Mouse (Mus musculus): ENCODE results near the gene Phactr1. TPM values are rescaled to one million over a fixed set of nuclear protein-coding genes. Genes with fewer than 3 reads are reported as not detected.

The Phactr1 gene
- polyA plus RNA-seq, 1 experiment from 2014 or later, result 25.7 TPM

DNA sequence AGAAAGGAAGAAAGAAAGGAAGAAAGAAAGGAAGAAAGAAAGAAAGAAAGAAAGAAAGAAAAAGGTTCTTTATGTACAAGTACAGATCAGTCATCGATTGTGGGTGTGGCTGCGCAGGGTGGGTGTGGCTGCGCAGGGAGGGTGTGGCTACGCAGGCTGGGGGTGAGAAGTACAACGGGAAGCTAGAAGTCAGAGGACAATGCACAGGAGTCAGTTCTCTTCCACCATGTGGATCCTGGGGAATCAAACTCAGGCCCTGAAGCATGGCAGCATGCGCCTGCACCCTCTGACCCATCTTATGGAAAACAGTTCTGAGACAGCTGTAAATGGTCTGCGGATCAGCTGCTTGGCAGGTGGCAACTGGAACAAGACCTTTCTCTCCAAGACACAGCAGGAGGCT, 500.7 kb downstream of the Phactr1 start:
- no peak for ATAC-seq (replicated peaks; ENCODE audit: low FRiP score)
- Histone ChIP-seq H3K4me1 (peaks cover 16% of the 10 kb centered on the region), H3K9ac (no peak overlapping the region), H3K36me3 (no peaks in the 10 kb centered on the region), H3K4me2 (no peak overlapping the region), H3K27me3 (0 out of 2 replicates have a peak, but pooled peaks cover 11% of the 10 kb centered on the region), H3K9me3 (replicated peaks) (no peaks in the 10 kb centered on the region), H3K27ac (no peak overlapping the region), H3K4me3 (replicated peaks) (no peak overlapping the region)
- WGBS, result 71% methylated on average over 7 of the region's 7 CpGs

DNA sequence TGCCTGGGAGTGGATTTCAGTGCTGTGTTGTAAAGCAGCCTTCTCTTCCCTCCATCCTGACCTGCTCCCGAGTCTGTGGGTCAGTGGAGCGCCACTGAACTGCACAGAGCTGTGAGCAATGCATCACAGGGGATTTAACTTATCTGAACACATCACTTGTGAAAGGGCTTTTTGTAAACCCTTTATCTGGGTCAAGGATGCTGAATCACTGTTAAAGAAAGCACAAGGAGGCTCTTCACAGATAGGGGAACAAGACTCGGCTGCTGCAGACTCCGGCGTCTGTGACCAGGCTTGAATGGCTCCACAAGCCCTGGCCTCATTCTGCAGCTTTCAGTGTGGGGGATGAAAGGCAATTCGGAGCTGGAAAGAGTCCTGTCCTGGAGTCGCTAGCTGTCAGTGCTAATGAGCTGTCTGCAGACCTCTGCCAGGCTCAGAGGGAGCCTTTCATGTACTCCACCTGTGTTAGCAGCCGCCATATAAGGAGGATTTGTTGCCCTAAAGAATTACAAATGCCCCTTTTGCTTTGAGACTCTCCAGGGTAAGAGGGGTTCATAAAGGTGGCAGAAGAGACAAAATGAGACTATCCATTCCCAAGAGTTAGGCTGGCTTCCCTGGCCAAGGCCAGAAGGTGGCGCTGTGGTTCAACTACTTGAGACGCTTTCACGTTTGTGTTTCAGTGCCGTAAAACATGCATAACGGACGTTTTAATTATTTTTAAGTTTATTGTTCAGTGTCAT, 502.2 kb downstream of the Phactr1 start:
- no peaks in the 10 kb centered on the region for H3K9me3 ChIP-seq (replicated peaks)
- no peak overlapping the region for H3K9ac ChIP-seq
- peak overlapping the region; percentile 39 for H3K4me3 ChIP-seq (replicated peaks)
- H3K27ac ChIP-seq, result no peak overlapping the region
- no peaks in the 10 kb centered on the region for H3K36me3 ChIP-seq
- 0 out of 2 replicates have a peak, but pooled peaks cover 11% of the 10 kb centered on the region for H3K27me3 ChIP-seq
- ATAC-seq (replicated peaks; ENCODE audit: low FRiP score), result peak; percentile 40; the same call in 1 of the 2 replicates
- peaks cover 16% of the 10 kb centered on the region for H3K4me1 ChIP-seq
- H3K4me2 ChIP-seq, result peak overlapping the region; percentile 58
- WGBS, result 10% methylated on average over 14 of the region's 14 CpGs

DNA sequence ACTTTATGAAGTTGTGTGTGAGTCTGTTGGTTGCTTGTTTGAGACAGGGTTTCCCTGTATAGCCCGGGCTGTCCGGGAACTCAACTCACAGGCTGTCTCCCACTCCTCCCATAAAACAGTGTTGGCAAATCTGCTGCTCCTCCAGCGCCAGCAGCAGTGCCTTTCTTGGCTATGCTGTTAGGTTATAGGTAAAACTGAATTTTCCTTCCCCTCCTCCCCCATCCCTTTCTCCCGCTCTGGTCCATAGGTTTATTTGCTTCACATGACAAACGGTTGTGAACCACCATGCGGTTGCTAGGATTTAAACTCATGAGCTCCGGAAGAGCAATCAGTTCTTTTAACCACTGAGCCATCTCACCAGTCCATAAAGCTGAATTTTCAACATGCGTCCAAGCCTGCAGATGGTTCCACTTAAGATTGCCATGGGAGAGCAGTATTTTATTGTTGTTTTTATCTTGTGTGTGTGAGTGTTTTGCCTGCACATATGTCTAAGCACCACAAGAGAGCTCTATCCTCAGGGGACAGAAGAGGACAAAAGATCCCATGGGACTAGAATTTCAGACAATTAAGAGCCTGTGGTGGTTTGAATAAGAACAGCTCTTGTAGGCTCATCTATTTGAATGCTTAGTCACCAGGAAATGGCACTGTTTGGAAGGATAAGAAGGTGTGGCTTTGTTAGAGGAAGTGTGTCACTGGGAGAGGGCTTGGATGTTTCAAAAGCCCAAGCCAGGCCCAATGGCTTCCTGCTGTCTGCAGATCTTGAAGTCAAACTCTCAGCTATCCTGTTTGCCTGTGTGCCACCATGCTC, 503.0 kb downstream of the Phactr1 start:
- WGBS, result 44% methylated on average over 8 of the region's 8 CpGs

DNA sequence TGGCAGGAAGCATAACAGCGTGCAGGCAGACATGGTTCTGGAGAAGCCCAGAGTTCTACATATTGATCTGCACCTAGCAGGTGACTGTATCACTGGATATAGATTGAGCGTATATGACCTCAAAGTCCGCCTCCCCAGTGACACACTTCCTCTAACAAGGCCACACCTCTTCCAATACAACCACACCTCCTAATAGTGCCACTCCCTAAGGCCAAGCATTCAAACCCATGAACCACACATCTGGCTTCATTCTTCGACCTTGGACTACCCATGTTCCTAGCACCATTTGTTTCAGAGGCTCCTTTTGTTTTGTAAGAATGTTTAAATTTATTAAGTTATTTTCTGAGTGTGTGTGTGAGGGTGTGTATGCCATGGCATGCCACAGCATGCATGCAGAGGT, 507.3 kb downstream of the Phactr1 start:
- Histone ChIP-seq H3K9ac (no peak overlapping the region), H3K27ac (no peak overlapping the region), H3K9me3 (replicated peaks) (no peaks in the 10 kb centered on the region), H3K4me1 (peaks cover 18% of the 10 kb centered on the region), H3K4me3 (replicated peaks) (no peak overlapping the region), H3K36me3 (no peaks in the 10 kb centered on the region), H3K4me2 (no peak overlapping the region), H3K27me3 (no peaks in the 10 kb centered on the region)
- 97% methylated on average over 4 of the region's 4 CpGs for WGBS
- ATAC-seq (replicated peaks; ENCODE audit: low FRiP score), result no peak

More for the DNA sequence above, 503.0 kb downstream of the Phactr1 start:
- peak; percentile 70; the same call in 1 of the 2 replicates for ATAC-seq (replicated peaks; ENCODE audit: low FRiP score)
- Histone ChIP-seq H3K4me1 (peaks cover 16% of the 10 kb centered on the region), H3K27ac (no peak overlapping the region), H3K27me3 (0 out of 2 replicates have a peak, but pooled peaks cover 11% of the 10 kb centered on the region), H3K36me3 (no peaks in the 10 kb centered on the region), H3K4me3 (replicated peaks) (peak overlapping the region; percentile 39), H3K9me3 (replicated peaks) (no peaks in the 10 kb centered on the region), H3K4me2 (peak overlapping the region; percentile 58), H3K9ac (no peak overlapping the region)
